Mouse (Mus musculus): ENCODE data around the gene Zfp536. TPM values are rescaled to one million over a fixed set of nuclear protein-coding genes. Genes with fewer than 3 reads are reported as not detected.
"Not testable (repeated sequence)": the region's sequence is repeated elsewhere in the genome, so short reads cannot be mapped to it uniquely, and the experiment has no call there.

Gene Zfp536
- polyA plus RNA-seq, 1 experiment = not detected

DNA sequence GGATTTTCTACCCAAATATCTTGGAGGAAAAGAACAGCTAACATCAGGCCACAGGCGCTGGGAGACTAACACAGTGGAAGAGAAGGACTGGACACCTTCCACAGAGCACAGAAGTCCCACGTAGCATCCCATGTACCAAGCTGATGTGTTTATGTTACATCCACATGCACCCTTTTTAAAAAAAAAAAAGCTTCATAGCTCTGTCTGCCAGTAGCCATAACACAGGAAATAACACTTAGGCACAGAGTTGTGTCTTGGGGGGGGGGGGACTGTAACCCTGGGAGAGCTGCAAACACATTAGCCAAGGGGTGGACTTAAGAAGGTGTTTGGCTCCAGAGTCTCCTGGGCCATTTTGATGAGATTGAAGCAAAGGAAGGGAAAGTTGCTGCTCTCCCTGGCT, 155.6 kb downstream of the Zfp536 start:
- TF ChIP-seq POLR2A (IDR thresholded peaks at IDR 0.05; ENCODE audit: borderline replicate concordance, low read depth, low read length) (no peak), CTCF (IDR thresholded peaks at IDR 0.05; ENCODE audit: low read depth, low read length) (no peak)
- Histone ChIP-seq H3K4me1 (ENCODE audit: control insufficient read depth, insufficient read depth, low read length) (no peaks in the 10 kb centered on the region), H3K4me3 (ENCODE audit: insufficient read depth, low read length) (no peak overlapping the region)

DNA sequence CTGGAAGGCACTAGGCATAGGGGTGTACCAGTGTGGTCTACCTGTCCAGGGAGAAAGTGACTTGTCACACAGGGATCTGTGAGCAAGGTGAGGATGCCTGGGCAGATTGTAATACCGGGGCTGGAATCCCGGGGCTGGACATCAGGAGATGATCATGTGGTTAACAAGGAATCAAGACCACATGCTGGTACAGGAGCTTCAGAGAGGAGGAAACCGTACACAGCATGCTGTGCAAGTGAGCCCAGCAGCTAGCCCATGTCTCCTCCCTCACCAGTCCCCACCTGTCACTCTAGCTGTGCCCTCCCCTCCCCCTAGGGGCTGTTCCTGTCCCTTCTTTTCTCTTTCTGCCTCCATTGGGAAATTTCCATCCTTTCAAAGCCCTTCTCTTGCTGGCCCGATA, 157.5 kb downstream of the Zfp536 start:
- Histone ChIP-seq H3K4me3 (ENCODE audit: insufficient read depth, low read length) (no peak overlapping the region), H3K27ac (ENCODE audit: insufficient read depth, low read depth, low read length) (no peak overlapping the region), H3K4me1 (ENCODE audit: control insufficient read depth, insufficient read depth, low read length) (no peaks in the 10 kb centered on the region)
- TF ChIP-seq POLR2A (IDR thresholded peaks at IDR 0.05; ENCODE audit: borderline replicate concordance, low read depth, low read length) = no peak
- no peak for TF ChIP-seq CTCF (IDR thresholded peaks at IDR 0.05; ENCODE audit: low read depth, low read length)

More for the DNA sequence above, 155.6 kb downstream of the Zfp536 start:
- no peak overlapping the region for H3K27ac ChIP-seq (ENCODE audit: insufficient read depth, low read depth, low read length)

DNA sequence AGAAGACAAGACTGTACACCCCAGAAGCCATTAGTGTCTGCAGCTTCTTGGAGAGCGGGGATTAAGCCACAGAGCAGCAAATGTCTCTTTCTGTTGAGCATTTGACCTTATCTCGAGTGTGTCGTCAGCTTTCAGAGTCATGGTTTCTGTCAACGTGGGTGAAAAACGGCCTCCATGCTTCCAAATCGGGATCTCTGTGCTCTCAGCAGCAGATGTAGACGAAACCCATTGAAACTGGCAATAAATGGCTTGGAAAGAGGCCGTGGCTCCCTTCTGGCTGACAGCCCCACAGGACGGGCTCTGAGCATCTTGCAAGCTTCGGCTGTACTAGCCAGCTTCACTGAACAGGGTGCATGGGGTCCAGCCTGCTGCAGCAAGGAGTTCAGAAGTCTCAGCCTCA, 159.1 kb downstream of the Zfp536 start:
- Histone ChIP-seq H3K4me3 (ENCODE audit: insufficient read depth, low read length) (no peak overlapping the region), H3K27ac (ENCODE audit: insufficient read depth, low read depth, low read length) (no peak overlapping the region), H3K4me1 (ENCODE audit: control insufficient read depth, insufficient read depth, low read length) (no peaks in the 10 kb centered on the region)
- TF ChIP-seq POLR2A (IDR thresholded peaks at IDR 0.05; ENCODE audit: borderline replicate concordance, low read depth, low read length) = no peak
- TF ChIP-seq CTCF (IDR thresholded peaks at IDR 0.05; ENCODE audit: low read depth, low read length) = no peak

DNA sequence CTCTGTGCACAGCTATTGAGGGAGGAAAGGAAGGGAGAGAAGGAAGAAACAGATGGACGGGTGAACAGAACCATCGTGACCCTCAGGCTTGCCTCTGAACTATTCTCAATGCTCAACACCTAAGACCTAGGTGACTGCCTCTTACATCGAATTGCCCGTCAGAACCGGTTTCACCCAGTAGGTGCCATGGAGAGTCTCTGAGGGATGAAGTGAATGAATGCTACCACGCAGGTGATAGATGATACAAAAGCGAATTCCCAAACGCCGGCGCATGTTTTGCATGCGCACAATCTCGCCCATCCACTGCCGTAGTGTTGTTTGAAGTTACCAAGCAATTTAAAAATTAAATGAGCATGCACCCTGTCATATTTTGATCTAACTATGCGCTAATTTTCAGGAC, 164.9 kb downstream of the Zfp536 start:
- H3K27ac ChIP-seq (ENCODE audit: insufficient read depth, low read depth, low read length) = no peak overlapping the region
- no peak overlapping the region for H3K4me3 ChIP-seq (ENCODE audit: insufficient read depth, low read length)
- TF ChIP-seq POLR2A (IDR thresholded peaks at IDR 0.05; ENCODE audit: borderline replicate concordance, low read depth, low read length) = no peak
- no peak for TF ChIP-seq CTCF (IDR thresholded peaks at IDR 0.05; ENCODE audit: low read depth, low read length)
- H3K4me1 ChIP-seq (ENCODE audit: control insufficient read depth, insufficient read depth, low read length) = no peaks in the 10 kb centered on the region

DNA sequence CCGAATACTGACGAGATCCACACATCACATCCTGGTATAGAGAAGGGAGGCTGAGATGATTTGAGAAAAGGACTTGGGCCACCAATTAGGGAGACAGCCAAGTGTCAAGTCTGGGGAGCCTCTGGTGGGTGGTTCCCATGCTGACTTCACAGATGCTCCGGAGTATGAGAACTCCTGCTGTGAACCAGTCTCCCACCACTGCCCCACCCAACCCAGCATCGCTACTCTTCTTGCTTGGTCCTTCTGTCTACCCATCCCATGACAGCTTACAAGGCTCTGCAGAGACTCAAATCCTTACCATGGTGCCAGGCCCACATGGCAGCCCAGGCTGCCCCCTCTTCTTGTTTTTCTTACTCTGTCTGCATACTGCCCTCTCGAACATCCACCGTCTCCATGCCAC, 165.5 kb downstream of the Zfp536 start:
- TF ChIP-seq CTCF (IDR thresholded peaks at IDR 0.05; ENCODE audit: low read depth, low read length) (no peak), POLR2A (IDR thresholded peaks at IDR 0.05; ENCODE audit: borderline replicate concordance, low read depth, low read length) (no peak)
- Histone ChIP-seq H3K27ac (ENCODE audit: insufficient read depth, low read depth, low read length) (no peak overlapping the region), H3K4me1 (ENCODE audit: control insufficient read depth, insufficient read depth, low read length) (no peaks in the 10 kb centered on the region), H3K4me3 (ENCODE audit: insufficient read depth, low read length) (no peak overlapping the region)

DNA sequence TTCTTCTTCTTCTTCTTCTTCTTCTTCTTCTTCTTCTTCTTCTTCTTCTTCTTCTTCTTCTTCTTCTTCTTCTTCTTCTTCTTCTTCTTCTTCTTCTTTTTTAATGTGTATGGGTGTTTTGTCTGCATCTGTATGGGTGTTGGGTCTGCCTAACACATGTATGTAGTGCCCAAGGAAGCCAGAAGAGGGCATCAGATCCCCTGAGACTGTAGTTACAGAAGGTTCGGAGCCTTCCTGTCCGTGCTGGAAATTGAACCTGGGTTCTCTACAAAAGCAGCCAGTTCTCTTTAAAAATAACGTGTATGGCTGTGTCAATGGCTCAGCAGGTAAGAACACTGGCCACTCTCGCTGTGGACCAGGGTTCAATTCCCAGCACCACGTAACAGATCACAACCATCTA, 167.0 kb downstream of the Zfp536 start:
- Histone ChIP-seq H3K27ac (ENCODE audit: insufficient read depth, low read depth, low read length) (no peak overlapping the region), H3K4me1 (ENCODE audit: control insufficient read depth, insufficient read depth, low read length) (no peaks in the 10 kb centered on the region), H3K4me3 (ENCODE audit: insufficient read depth, low read length) (no peak overlapping the region)
- no peak for TF ChIP-seq CTCF (IDR thresholded peaks at IDR 0.05; ENCODE audit: low read depth, low read length)
- TF ChIP-seq POLR2A (IDR thresholded peaks at IDR 0.05; ENCODE audit: borderline replicate concordance, low read depth, low read length) = no peak

DNA sequence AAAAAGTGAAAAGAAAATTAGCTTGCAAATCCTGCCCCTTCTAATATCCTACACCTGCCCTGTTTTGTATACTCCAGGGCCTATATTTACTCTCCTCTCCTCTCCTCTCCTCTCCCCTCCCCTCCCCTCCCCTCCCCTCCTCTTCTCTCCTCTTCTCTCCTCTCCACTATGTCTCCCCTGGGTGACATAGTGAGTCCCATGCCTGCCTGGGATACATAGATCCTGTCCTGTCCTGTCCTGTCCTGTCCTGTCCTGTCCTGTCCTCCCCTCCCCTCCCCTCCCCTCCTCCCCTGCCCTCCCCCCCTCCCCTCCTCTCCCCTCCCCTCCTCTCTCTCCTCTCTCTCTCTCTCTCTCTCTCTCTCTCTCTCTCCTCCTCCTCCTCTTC, 169.9 kb downstream of the Zfp536 start:
- not testable (repeated sequence) for H3K4me3 ChIP-seq (ENCODE audit: insufficient read depth, low read length); H3K4me1 ChIP-seq (ENCODE audit: control insufficient read depth, insufficient read depth, low read length); H3K27ac ChIP-seq (ENCODE audit: insufficient read depth, low read depth, low read length)

DNA sequence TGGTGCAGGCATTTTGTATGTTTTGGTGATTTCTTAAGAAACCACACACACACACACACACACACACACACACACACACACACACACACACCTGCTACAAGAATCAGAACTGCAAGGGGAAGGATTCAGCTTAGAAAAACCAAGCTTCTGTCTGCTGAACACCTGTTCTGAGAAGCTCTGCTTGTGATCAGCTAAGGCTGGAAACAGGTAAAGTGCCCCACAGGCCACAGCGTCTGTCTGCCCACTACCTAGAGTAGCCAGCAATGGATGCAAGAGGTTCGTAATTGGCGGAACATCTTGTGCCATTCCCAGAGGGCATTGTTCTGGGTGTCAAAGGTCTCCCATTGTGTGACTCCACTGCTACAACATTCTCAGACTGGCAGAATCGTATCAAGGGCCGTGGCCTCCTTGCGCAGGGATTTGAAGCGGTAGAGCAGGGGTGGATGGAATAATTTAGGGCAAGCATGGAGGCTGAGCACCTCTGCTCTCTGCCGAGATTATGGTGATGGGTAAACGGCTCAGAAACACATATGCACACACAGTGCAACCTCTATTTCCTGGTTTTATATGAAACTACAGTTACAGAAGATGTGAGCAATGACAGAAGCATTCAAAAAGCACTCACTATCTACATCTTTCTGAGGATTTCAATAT, 170.4 kb downstream of the Zfp536 start:
- Histone ChIP-seq H3K4me3 (ENCODE audit: insufficient read depth, low read length) (no peak overlapping the region), H3K4me1 (ENCODE audit: control insufficient read depth, insufficient read depth, low read length) (no peaks in the 10 kb centered on the region), H3K27ac (ENCODE audit: insufficient read depth, low read depth, low read length) (no peak overlapping the region)
- no peak for TF ChIP-seq CTCF (IDR thresholded peaks at IDR 0.05; ENCODE audit: low read depth, low read length)
- TF ChIP-seq POLR2A (IDR thresholded peaks at IDR 0.05; ENCODE audit: borderline replicate concordance, low read depth, low read length) = no peak

DNA sequence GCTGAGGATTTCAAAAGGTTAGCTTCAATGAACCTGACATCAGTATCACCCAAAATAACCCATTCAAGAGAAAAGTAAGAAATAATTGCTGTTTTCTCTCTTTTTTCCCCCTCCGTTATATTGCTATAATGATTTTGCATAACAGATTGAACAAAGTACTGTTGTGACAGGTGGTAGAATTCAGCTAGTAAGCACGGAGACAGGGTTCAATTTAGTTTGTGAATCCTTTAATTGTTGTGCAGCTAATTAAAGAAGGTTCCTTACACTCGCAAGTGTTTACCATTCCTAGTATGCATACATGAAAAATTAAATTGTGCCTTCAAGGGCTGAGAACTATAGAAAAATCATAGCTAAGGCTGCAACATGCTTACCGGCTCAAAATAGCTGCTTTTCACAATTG, 173.1 kb downstream of the Zfp536 start:
- Histone ChIP-seq H3K4me3 (ENCODE audit: insufficient read depth, low read length) (no peak overlapping the region), H3K27ac (ENCODE audit: insufficient read depth, low read depth, low read length) (no peak overlapping the region), H3K4me1 (ENCODE audit: control insufficient read depth, insufficient read depth, low read length) (no peaks in the 10 kb centered on the region)
- TF ChIP-seq POLR2A (IDR thresholded peaks at IDR 0.05; ENCODE audit: borderline replicate concordance, low read depth, low read length) (no peak), CTCF (IDR thresholded peaks at IDR 0.05; ENCODE audit: low read depth, low read length) (no peak)

DNA sequence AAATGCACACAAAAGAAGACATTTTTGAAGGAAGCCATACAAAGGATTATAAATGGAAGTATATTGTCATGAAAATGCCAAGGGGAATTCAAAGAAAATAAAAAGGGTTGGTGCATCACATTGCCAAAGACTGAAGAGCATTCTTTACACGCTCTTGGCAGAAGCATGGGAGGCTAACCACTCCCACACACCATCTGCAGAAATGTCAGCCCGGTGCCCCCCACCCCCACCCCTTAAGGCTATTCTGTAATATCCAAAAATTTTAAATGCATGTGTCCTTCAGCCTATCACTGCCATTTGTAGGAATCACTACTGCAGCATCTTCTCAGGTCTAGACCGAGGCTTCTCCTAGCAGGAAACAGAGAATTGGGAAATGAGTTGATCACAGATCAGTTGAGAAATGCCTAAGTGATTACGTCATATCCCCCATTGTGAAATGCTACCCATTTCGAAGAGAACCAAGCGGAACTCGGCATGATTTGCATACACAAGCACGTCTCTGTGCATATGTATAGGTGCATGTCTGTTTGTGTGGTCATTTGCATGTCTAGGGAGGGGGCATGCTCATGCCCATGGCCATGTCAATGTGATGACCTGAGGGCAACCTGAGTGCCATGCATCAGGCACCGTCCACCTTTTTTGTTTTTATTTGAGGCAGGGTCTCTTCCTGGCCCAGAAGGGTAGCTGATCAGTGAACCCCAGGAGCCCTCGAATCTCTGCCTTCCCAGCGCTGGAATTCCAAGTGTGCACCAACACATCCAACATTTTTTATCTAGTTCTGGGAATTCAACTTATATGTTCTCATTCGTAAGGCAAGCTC, 179.0 kb downstream of the Zfp536 start:
- Histone ChIP-seq H3K4me3 (ENCODE audit: insufficient read depth, low read length) (no peak overlapping the region), H3K4me1 (ENCODE audit: control insufficient read depth, insufficient read depth, low read length) (no peaks in the 10 kb centered on the region), H3K27ac (ENCODE audit: insufficient read depth, low read depth, low read length) (no peak overlapping the region)
- no peak for TF ChIP-seq POLR2A (IDR thresholded peaks at IDR 0.05; ENCODE audit: borderline replicate concordance, low read depth, low read length)
- TF ChIP-seq CTCF (IDR thresholded peaks at IDR 0.05; ENCODE audit: low read depth, low read length) = no peak

Data from bone marrow macrophage, adult 2 months (primary cell).